In the genomic region with DNA sequence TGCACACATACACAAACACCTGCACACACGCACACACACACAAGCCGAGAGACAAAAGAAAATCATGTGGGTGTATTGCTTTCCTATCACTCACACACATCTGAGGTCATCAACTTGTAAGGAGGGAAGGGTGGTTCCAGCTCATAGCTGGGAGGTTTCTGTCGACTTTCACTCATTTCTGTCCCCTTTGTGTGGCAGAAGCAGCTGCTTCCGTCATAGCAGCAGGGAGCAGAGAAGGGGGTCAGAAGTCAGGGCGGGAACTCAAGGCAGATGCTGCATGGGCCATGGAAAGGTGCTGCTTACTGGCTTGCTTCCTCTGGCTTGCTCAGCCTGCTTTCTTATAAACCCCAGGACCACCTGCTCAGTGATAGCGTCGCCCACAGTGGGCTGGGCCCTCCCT, we compare ENCODE assay signal across 28 mouse cellular contexts.
DNase-seq lines count a peak whose midpoint lies in the region; ATAC-seq lines count a peak whose summit lies in the region.
"Had no signal": no experiment of that assay in that cellular context is flagged by ENCODE, and none has a peak within 500 bp of the region (broad histone marks: within the 10 kb centered on the region; RNA-seq: fewer than 3 reads in every experiment).

No protein-coding gene starts in this region.

- no peaks in the 10 kb centered on the region for H3K9me3 ChIP-seq in hindbrain, embryonic 10.5 days
- no peaks in the 10 kb centered on the region for H3K9me3 ChIP-seq in hindbrain, embryonic 14.5 days (ENCODE audit: control insufficient read depth, low read length)
- no peaks in the 10 kb centered on the region for H3K9me3 ChIP-seq in neural tube, embryonic 15.5 days (replicated peaks)
- H3K9me3 ChIP-seq: embryonic facial prominence, embryonic 10.5 days; embryonic facial prominence, embryonic 13.5 days; forebrain, embryonic 12.5 days; forebrain, embryonic 15.5 days; G1E; heart, embryonic 10.5 days; heart, embryonic 13.5 days; hindbrain, embryonic 12.5 days had no signal

- H3K36me3 ChIP-seq in hindbrain, embryonic 10.5 days, result peaks cover 35% of the 10 kb centered on the region
- H3K36me3 ChIP-seq in hindbrain, embryonic 14.5 days (replicated peaks; ENCODE audit: control insufficient read depth, insufficient read depth), result peaks cover 70% of the 10 kb centered on the region
- H3K36me3 ChIP-seq in neural tube, embryonic 15.5 days, result peaks cover 78% of the 10 kb centered on the region
- H3K36me3 ChIP-seq: embryonic facial prominence, embryonic 13.5 days; G1E; heart, embryonic 10.5 days; heart, embryonic 13.5 days had no signal

- H3K4me1 ChIP-seq in hindbrain, embryonic 10.5 days (replicated peaks), result no peaks in the 10 kb centered on the region
- H3K4me1 ChIP-seq in hindbrain, embryonic 14.5 days (replicated peaks; ENCODE audit: control insufficient read depth, insufficient read depth, low read length), result no peaks in the 10 kb centered on the region
- H3K4me1 ChIP-seq in neural tube, embryonic 15.5 days, result no peaks in the 10 kb centered on the region
- H3K4me1 ChIP-seq: embryonic facial prominence, embryonic 13.5 days; forebrain, embryonic 12.5 days; forebrain, embryonic 15.5 days; hindbrain, embryonic 12.5 days had no signal

- peak; percentile 6 for DNase-seq in hindbrain, embryonic 10.5 days (ENCODE audit: low spot score)
- no peak for DNase-seq in hindbrain, embryonic 14.5 days (ENCODE audit: low spot score)
- peak; percentile 58 to 66 for DNase-seq in thymus, postnatal 10 days (ENCODE audit: low spot score in 2 of 2)
- DNase-seq in thymus, postnatal 36 days, result peak; percentile 45 to 73
- no peak for DNase-seq in urinary bladder, postnatal 10 days (ENCODE audit: low spot score)
- DNase-seq: adrenal gland, adult 2 months; adrenal gland, postnatal 14 days; cerebellum, adult 11 months; cerebellum, adult 2 months; cerebellum, adult 9-11 months; embryo, embryonic 11 days; gastrocnemius, postnatal 25 days; heart, adult 2 months; heart, postnatal 14 days; heart, postnatal 4 days had no signal

- 63% methylated on average over 7 of the region's 7 CpGs for WGBS in hindbrain, embryonic 10.5 days
- WGBS in hindbrain, embryonic 14.5 days, result 67% methylated on average over 7 of the region's 7 CpGs
- WGBS in neural tube, embryonic 15.5 days, result 70% methylated on average over 7 of the region's 7 CpGs

- H3K4me2 ChIP-seq in hindbrain, embryonic 14.5 days (replicated peaks), result no peak overlapping the region
- H3K4me2 ChIP-seq in neural tube, embryonic 15.5 days, result no peak overlapping the region
- H3K4me2 ChIP-seq: embryonic facial prominence, embryonic 13.5 days; forebrain, embryonic 12.5 days; forebrain, embryonic 15.5 days; heart, embryonic 13.5 days; hindbrain, embryonic 12.5 days had no signal

- H3K9ac ChIP-seq in hindbrain, embryonic 14.5 days, result no peak overlapping the region
- no peak overlapping the region for H3K9ac ChIP-seq in neural tube, embryonic 15.5 days (replicated peaks)
- H3K9ac ChIP-seq: embryonic facial prominence, embryonic 13.5 days; forebrain, embryonic 12.5 days; forebrain, embryonic 15.5 days; heart, embryonic 13.5 days; hindbrain, embryonic 12.5 days had no signal

- H3K27me3 ChIP-seq in hindbrain, embryonic 10.5 days (ENCODE audit: insufficient read depth, poor library complexity, severe bottlenecking), result no peaks in the 10 kb centered on the region
- no peaks in the 10 kb centered on the region for H3K27me3 ChIP-seq in hindbrain, embryonic 14.5 days (ENCODE audit: control insufficient read depth, insufficient read depth, low read length)
- H3K27me3 ChIP-seq in neural tube, embryonic 15.5 days (replicated peaks), result no peaks in the 10 kb centered on the region
- H3K27me3 ChIP-seq: embryonic facial prominence, embryonic 13.5 days; forebrain, embryonic 12.5 days; forebrain, embryonic 15.5 days; hindbrain, embryonic 12.5 days had no signal

- no peak overlapping the region for H3K27ac ChIP-seq in hindbrain, embryonic 10.5 days
- no peak overlapping the region for H3K27ac ChIP-seq in hindbrain, embryonic 14.5 days
- H3K27ac ChIP-seq in neural tube, embryonic 15.5 days (replicated peaks), result no peak overlapping the region
- H3K27ac ChIP-seq: embryonic facial prominence, embryonic 10.5 days; embryonic facial prominence, embryonic 13.5 days; forebrain, embryonic 12.5 days; forebrain, embryonic 15.5 days; heart, adult 2 months; heart, embryonic 10.5 days; heart, embryonic 13.5 days; hindbrain, embryonic 12.5 days had no signal

- H3K4me3 ChIP-seq in hindbrain, embryonic 10.5 days, result no peak overlapping the region
- H3K4me3 ChIP-seq in hindbrain, embryonic 14.5 days (replicated peaks; ENCODE audit: low read length), result no peak overlapping the region
- H3K4me3 ChIP-seq in neural tube, embryonic 15.5 days (replicated peaks), result no peak overlapping the region
- H3K4me3 ChIP-seq: embryonic facial prominence, embryonic 10.5 days; embryonic facial prominence, embryonic 13.5 days; erythroblast, embryonic 14.5 days; forebrain, embryonic 12.5 days; forebrain, embryonic 15.5 days; heart, adult 2 months; heart, embryonic 10.5 days; heart, embryonic 13.5 days; hindbrain, embryonic 12.5 days had no signal

- ATAC-seq in hindbrain, embryonic 14.5 days (ENCODE audit: low FRiP score), result no peak
- no peak for ATAC-seq in granulocyte monocyte progenitor cell, adult 5-6 weeks (replicated peaks; ENCODE audit: poor library complexity, severe bottlenecking)
- ATAC-seq in neural tube, embryonic 15.5 days (ENCODE audit: low FRiP score), result no peak
- ATAC-seq: forebrain, embryonic 15.5 days; hindbrain, embryonic 16.5 days; Patski had no signal

Comparison
In these comparisons a context has a peak if more than half of its experiments do, and no peak if none do; other contexts are left out.
1. DNase-seq: peak in hindbrain, embryonic 10.5 days (single experiment), thymus, postnatal 10 days (2 of 2) and thymus, postnatal 36 days (2 of 2); none in hindbrain, embryonic 14.5 days (single experiment) and urinary bladder, postnatal 10 days (single experiment).